Mouse (Mus musculus): ENCODE results near the gene Map6. TPM values are rescaled to one million over a fixed set of nuclear protein-coding genes. Genes with fewer than 3 reads are reported as not detected.
A peak's percentile ranks its signal among the peaks of the same experiment; 100 is the strongest.

Gene Map6
- polyA plus RNA-seq, 1 experiment from 2014 or later = 6.2 TPM

DNA sequence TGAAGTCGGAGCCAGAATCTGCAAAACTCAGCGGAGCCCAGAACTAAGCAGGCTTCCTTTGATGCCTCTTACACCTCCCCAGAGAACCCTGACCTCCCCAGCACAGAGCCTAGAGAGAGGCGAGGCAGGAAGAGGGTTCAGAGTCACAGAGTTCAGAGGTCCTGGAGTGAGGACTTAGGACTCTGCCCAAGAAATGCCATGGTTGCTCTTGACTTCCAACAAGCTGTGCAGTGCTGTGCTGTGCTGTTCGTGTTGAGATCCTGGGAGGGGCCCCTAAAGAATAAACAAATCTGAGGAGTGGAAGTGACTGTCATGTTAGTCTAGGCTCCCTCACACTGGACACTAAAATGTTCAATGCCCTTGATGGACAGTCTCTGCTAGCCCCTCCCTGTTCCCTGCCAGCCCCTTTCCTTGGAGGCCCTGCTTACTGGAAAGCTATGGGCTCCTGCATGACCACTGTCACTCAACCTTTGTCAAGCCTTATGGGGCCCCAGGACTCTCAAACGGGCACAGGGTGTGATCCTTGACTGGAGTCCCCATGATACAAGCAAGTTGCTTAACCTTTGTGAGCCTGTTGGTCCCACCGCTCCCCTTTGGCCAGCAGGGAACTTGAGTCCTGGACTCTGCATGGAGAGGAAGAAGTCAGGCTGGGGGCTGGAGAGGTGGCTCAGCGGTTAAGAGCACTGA lies 37.0 kb upstream of the Map6 start:
- DNase-seq (ENCODE audit: low spot score) (no peak), ATAC-seq (replicated peaks; ENCODE audit: low FRiP score, low TSS enrichment, low read depth) (no peak)
- no peaks in the 10 kb centered on the region for H3K9me3 ChIP-seq (ENCODE audit: control insufficient read depth, low read length)
- no peak overlapping the region for H3K4me3 ChIP-seq (ENCODE audit: low read depth, low read length)
- no peak overlapping the region for H3K9ac ChIP-seq (ENCODE audit: low read length)
- no peaks in the 10 kb centered on the region for H3K36me3 ChIP-seq (ENCODE audit: control insufficient read depth, insufficient read depth, low read length)
- no peaks in the 10 kb centered on the region for H3K4me1 ChIP-seq (replicated peaks; ENCODE audit: control insufficient read depth, insufficient read depth, low read length)
- H3K27ac ChIP-seq (ENCODE audit: low read depth) = no peak overlapping the region
- H3K27me3 ChIP-seq (replicated peaks; ENCODE audit: control insufficient read depth, insufficient read depth, low read length) = no peaks in the 10 kb centered on the region
- 67% methylated on average over 7 of the region's 7 CpGs for WGBS
- no peak overlapping the region for H3K4me2 ChIP-seq (ENCODE audit: low read length)

- no peak for ATAC-seq (replicated peaks; ENCODE audit: low FRiP score, low TSS enrichment, low read depth)
- H3K27ac ChIP-seq (ENCODE audit: low read depth) = no peak overlapping the region
- no peak overlapping the region for H3K4me3 ChIP-seq (ENCODE audit: low read depth, low read length)
- H3K9ac ChIP-seq (ENCODE audit: low read length) = no peak overlapping the region
- 0 out of 2 replicates have a peak, but pooled peaks cover 3% of the 10 kb centered on the region for H3K4me1 ChIP-seq (replicated peaks; ENCODE audit: control insufficient read depth, insufficient read depth, low read length)
- WGBS = 80% methylated on average over 6 of the region's 6 CpGs
- H3K9me3 ChIP-seq (ENCODE audit: control insufficient read depth, low read length) = no peaks in the 10 kb centered on the region
- H3K27me3 ChIP-seq (replicated peaks; ENCODE audit: control insufficient read depth, insufficient read depth, low read length) = no peaks in the 10 kb centered on the region
- no peak overlapping the region for H3K4me2 ChIP-seq (ENCODE audit: low read length)
- no peaks in the 10 kb centered on the region for H3K36me3 ChIP-seq (ENCODE audit: control insufficient read depth, insufficient read depth, low read length)
- no peak for DNase-seq (ENCODE audit: low spot score)
These were observed 34.7 kb upstream of the Map6 start for GRCm38 (mm10) chr7:99232571-99232970.

- no peaks in the 10 kb centered on the region for H3K9me3 ChIP-seq (ENCODE audit: control insufficient read depth, low read length)
- H3K4me3 ChIP-seq (ENCODE audit: low read depth, low read length) = no peak overlapping the region
- H3K4me1 ChIP-seq (replicated peaks; ENCODE audit: control insufficient read depth, insufficient read depth, low read length) = peaks cover 6% of the 10 kb centered on the region; the same call in 1 of the 2 replicates
- no peak for DNase-seq (ENCODE audit: low spot score)
- no peaks in the 10 kb centered on the region for H3K36me3 ChIP-seq (ENCODE audit: control insufficient read depth, insufficient read depth, low read length)
- no peak overlapping the region for H3K27ac ChIP-seq (ENCODE audit: low read depth)
- ATAC-seq (replicated peaks; ENCODE audit: low FRiP score, low TSS enrichment, low read depth) = no peak
- 60% methylated on average over 2 of the region's 2 CpGs for WGBS
- no peak overlapping the region for H3K9ac ChIP-seq (ENCODE audit: low read length)
- no peak overlapping the region for H3K4me2 ChIP-seq (ENCODE audit: low read length)
- H3K27me3 ChIP-seq (replicated peaks; ENCODE audit: control insufficient read depth, insufficient read depth, low read length) = no peaks in the 10 kb centered on the region
These were observed 32.3 kb upstream of the Map6 start for GRCm38 (mm10) chr7:99234916-99235315.

DNA sequence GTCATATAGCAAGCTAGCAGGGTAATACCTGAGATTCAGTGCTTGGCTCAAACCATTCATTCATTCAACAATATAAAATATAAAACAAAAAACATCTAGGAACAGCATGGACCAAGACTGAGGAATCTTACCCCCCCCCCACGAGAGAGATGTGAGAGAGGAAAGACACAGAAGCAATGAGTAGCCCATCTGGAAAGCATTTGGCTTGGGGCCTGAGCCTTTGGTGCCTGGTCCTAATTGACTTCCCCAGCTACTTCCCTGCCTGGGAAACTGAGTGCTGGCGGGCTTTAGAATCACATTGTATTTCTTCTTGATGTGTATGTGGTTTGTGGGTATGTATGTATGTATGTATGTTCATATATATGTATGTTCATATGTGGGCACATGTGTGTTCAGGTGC lies 31.6 kb upstream of the Map6 start:
- H3K9ac ChIP-seq (ENCODE audit: low read length) = no peak overlapping the region
- H3K4me3 ChIP-seq (ENCODE audit: low read depth, low read length) = no peak overlapping the region
- H3K4me2 ChIP-seq (ENCODE audit: low read length) = no peak overlapping the region
- H3K36me3 ChIP-seq (ENCODE audit: control insufficient read depth, insufficient read depth, low read length) = no peaks in the 10 kb centered on the region
- no peaks in the 10 kb centered on the region for H3K9me3 ChIP-seq (ENCODE audit: control insufficient read depth, low read length)
- WGBS = 68% methylated on average over 2 of the region's 2 CpGs
- peaks cover 6% of the 10 kb centered on the region; the same call in 1 of the 2 replicates for H3K4me1 ChIP-seq (replicated peaks; ENCODE audit: control insufficient read depth, insufficient read depth, low read length)
- ATAC-seq (replicated peaks; ENCODE audit: low FRiP score, low TSS enrichment, low read depth) = no peak
- DNase-seq (ENCODE audit: low spot score) = no peak
- no peak overlapping the region for H3K27ac ChIP-seq (ENCODE audit: low read depth)
- H3K27me3 ChIP-seq (replicated peaks; ENCODE audit: control insufficient read depth, insufficient read depth, low read length) = no peaks in the 10 kb centered on the region

GRCm38 (mm10) chr7:99236888-99237660 lies 30.2 kb upstream of the Map6 start:
- DNase-seq (ENCODE audit: low spot score) = no peak
- H3K36me3 ChIP-seq (ENCODE audit: control insufficient read depth, insufficient read depth, low read length) = no peaks in the 10 kb centered on the region
- no peaks in the 10 kb centered on the region for H3K9me3 ChIP-seq (ENCODE audit: control insufficient read depth, low read length)
- peaks cover 6% of the 10 kb centered on the region; the same call in 1 of the 2 replicates for H3K4me1 ChIP-seq (replicated peaks; ENCODE audit: control insufficient read depth, insufficient read depth, low read length)
- no peak overlapping the region for H3K9ac ChIP-seq (ENCODE audit: low read length)
- no peak overlapping the region for H3K27ac ChIP-seq (ENCODE audit: low read depth)
- no peak for ATAC-seq (replicated peaks; ENCODE audit: low FRiP score, low TSS enrichment, low read depth)
- peak overlapping the region; percentile 18; the same call in 1 of the 2 replicates for H3K4me2 ChIP-seq (ENCODE audit: low read length)
- WGBS = 42% methylated on average over 8 of the region's 8 CpGs
- H3K27me3 ChIP-seq (replicated peaks; ENCODE audit: control insufficient read depth, insufficient read depth, low read length) = no peaks in the 10 kb centered on the region
- no peak overlapping the region for H3K4me3 ChIP-seq (ENCODE audit: low read depth, low read length)

DNA sequence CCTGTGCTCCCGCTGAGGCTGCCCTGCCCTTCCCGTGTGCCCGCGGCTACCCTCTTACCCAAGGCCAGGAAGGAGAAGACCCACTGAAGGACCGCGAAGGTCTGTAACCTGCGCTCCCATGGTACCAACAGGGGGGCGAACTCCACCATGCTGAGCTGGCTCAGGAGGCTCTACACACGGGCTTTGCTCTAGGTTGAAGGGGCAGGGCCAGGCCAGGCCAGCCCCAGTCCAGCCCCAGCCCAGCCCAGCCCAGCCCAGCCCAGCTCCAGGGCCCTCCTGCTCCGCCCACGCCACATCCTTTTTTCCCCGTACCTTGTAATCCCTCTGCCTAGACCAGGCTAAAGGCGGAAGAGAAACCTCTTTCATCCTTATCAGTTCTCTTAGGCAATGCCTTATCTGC lies 28.8 kb upstream of the Map6 start, which contains the start of gene Mogat2:
TSS of gene Mogat2 (minus strand) at position 203 of the 400 bp plus-strand sequence.
- H3K27me3 ChIP-seq (replicated peaks; ENCODE audit: control insufficient read depth, insufficient read depth, low read length) = no peaks in the 10 kb centered on the region
- peak within 1 kb of the TSS; percentile 24 for H3K4me3 ChIP-seq (ENCODE audit: low read depth, low read length)
- no peaks in the 10 kb centered on the region for H3K9me3 ChIP-seq (ENCODE audit: control insufficient read depth, low read length)
- peak within 1 kb of the TSS; percentile 41 for H3K4me2 ChIP-seq (ENCODE audit: low read length)
- H3K9ac ChIP-seq (ENCODE audit: low read length) = peak within 1 kb of the TSS; percentile 11; the same call in 1 of the 2 replicates
- H3K4me1 ChIP-seq (replicated peaks; ENCODE audit: control insufficient read depth, insufficient read depth, low read length) = peaks cover 6% of the 10 kb centered on the region; the same call in 1 of the 2 replicates
- H3K27ac ChIP-seq (ENCODE audit: low read depth) = no peak within 1 kb of the TSS
- no peak for DNase-seq (ENCODE audit: low spot score)
- H3K36me3 ChIP-seq (ENCODE audit: control insufficient read depth, insufficient read depth, low read length) = no peaks in the 10 kb centered on the region
- 6% methylated on average over 13 of the region's 13 CpGs for WGBS
- peak; percentile 90 for ATAC-seq (replicated peaks; ENCODE audit: low FRiP score, low TSS enrichment, low read depth)

GRCm38 (mm10) chr7:99242097-99242496 lies 25.1 kb upstream of the Map6 start:
- 91% methylated on average over 11 of the region's 11 CpGs for WGBS
- no peak overlapping the region for H3K4me2 ChIP-seq (ENCODE audit: low read length)
- no peaks in the 10 kb centered on the region for H3K36me3 ChIP-seq (ENCODE audit: control insufficient read depth, insufficient read depth, low read length)
- 0 out of 2 replicates have a peak, but pooled peaks cover under 1% of the 10 kb centered on the region for H3K27me3 ChIP-seq (replicated peaks; ENCODE audit: control insufficient read depth, insufficient read depth, low read length)
- H3K27ac ChIP-seq (ENCODE audit: low read depth) = no peak overlapping the region
- ATAC-seq (replicated peaks; ENCODE audit: low FRiP score, low TSS enrichment, low read depth) (no peak), DNase-seq (ENCODE audit: low spot score) (no peak)
- H3K9me3 ChIP-seq (ENCODE audit: control insufficient read depth, low read length) = no peaks in the 10 kb centered on the region
- H3K4me1 ChIP-seq (replicated peaks; ENCODE audit: control insufficient read depth, insufficient read depth, low read length) = peaks cover 5% of the 10 kb centered on the region; the same call in 1 of the 2 replicates
- H3K4me3 ChIP-seq (ENCODE audit: low read depth, low read length) = no peak overlapping the region
- no peak overlapping the region for H3K9ac ChIP-seq (ENCODE audit: low read length)

- Histone ChIP-seq H3K27ac (ENCODE audit: low read depth) (no peak overlapping the region), H3K36me3 (ENCODE audit: control insufficient read depth, insufficient read depth, low read length) (no peaks in the 10 kb centered on the region), H3K9me3 (ENCODE audit: control insufficient read depth, low read length) (no peaks in the 10 kb centered on the region), H3K27me3 (replicated peaks; ENCODE audit: control insufficient read depth, insufficient read depth, low read length) (peaks cover 16% of the 10 kb centered on the region), H3K4me1 (replicated peaks; ENCODE audit: control insufficient read depth, insufficient read depth, low read length) (no peaks in the 10 kb centered on the region), H3K4me3 (ENCODE audit: low read depth, low read length) (no peak overlapping the region), H3K9ac (ENCODE audit: low read length) (no peak overlapping the region), H3K4me2 (ENCODE audit: low read length) (no peak overlapping the region)
- DNase-seq (ENCODE audit: low spot score) = no peak
- 37% methylated on average over 5 of the region's 5 CpGs for WGBS
- ATAC-seq (replicated peaks; ENCODE audit: low FRiP score, low TSS enrichment, low read depth) = no peak
These were observed 19.0 kb upstream of the Map6 start for GRCm38 (mm10) chr7:99248157-99248742.
